Mouse (Mus musculus): Measurements from ENCODE around the gene Gm9513. TPM values are rescaled to one million over a fixed set of nuclear protein-coding genes. Genes with fewer than 3 reads are reported as not detected.

Gm9513 gene
- total RNA-seq (2022), result not detected

DNA sequence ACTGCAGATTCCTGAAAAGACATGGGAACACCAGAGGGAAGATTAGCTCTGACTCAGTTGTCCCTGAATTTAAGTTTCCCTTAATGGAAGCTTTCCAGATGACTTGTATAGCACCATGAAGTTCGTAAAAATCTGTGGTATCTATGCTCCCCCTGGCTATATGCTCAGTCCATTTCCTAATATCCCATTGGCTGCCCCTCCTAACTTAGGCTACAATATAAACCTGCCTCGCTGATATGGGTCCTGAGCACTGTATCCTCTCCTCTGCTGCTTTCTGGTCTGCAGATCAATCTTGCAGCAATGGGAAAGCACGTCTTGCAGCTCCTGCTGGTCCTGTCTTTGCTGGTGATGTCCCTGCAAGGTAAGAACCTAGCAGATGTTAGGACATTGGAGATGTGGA, at the start of gene Gm9513:
TSS of gene Gm9513 (plus strand) at position 301 of the 400 bp plus-strand sequence.
- no peak for DNase-seq (ENCODE audit: low spot score)

DNA sequence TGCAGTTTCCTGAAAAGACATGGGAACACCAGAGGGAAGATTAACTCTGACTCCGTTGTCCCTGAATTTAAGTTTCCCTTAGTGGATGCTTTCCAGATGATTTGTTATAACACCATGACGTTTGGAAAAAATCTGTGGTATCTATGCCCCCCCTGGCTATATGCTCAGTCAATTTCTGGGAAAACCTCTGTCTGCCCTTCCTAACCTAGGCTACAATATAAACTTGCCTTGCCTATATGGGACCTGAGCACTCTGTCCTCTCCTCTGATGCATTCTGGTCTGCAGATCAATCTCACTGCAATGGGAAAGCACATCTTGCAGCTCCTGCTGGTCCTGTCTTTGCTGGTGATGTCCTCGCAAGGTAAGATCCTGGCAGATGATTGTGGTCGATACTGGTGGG, 43.9 kb upstream of the Gm9513 start, which contains the start of gene Gm7257:
TSS of gene Gm7257 (plus strand) at position 301 of the 400 bp plus-strand sequence.
- no peak for DNase-seq (ENCODE audit: low spot score)

DNA sequence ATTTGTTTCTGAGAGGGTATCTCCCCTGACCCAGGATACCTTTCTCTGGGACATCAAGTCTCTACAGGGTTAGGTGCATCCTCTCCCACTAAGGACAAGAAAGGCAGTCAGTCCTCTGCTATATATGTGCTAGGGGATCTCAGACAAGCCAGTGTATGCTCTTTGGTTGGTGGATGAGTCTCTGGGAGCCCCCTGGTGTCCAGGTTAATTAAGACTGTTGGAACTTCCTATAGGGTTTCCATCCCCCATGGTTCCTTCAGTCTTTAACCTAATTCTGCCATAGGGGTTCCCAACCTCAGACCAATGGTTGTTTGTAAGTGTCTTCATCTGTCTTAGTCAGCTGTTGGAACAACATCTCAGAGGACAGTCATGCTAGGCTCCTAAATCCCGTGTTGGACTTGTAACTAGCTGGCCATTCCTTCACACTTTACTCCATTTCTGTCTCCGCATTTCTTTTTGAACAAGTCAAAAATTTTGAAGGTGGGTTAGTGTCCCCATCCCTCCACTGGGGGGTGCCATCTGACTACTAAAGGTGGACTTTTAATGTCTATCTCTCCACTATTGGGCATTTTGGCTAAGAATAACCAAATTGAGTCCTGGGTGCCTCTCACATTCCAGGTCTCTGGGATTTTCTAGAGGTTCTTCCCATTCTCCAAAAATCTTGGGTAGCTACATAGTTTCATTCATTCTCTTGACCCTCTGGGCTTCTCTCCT, 40.2 kb upstream of the Gm9513 start:
- no peak for DNase-seq (ENCODE audit: low spot score)

DNA sequence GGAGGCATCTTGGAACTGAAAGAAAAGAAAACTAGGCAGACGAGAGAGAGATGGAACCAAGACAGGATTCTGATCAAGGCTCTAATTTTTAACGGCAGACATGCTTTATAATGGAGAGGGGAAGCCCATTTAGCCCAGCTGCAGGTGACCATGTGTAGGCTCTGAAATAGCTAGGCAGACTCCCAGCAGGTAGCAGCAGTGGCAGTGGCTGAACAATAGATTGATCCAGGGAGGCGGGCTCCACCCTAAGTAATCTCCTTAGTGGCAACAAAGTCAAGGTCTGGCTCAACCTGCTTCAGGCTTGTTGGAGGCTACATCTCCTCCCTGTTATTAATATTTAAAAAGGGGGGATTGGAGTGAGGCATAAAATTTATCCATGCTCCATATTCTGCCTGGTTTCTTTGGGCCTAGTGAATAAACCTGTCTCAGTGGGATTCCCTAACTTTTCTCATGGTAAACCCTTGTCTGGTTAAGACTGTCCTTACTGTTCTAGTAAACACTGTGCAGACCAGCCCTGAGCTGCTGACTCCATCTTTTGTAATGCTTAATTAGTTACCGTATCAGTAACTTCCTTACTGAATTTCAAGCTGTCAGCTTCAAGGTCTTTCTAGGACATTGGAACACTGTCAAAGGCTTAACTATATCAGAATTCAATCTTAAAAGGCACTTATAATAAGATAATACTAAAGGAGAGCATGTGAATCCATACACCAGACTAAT, 19.2 kb downstream of the Gm9513 start:
- no peak for DNase-seq (ENCODE audit: low spot score)

DNA sequence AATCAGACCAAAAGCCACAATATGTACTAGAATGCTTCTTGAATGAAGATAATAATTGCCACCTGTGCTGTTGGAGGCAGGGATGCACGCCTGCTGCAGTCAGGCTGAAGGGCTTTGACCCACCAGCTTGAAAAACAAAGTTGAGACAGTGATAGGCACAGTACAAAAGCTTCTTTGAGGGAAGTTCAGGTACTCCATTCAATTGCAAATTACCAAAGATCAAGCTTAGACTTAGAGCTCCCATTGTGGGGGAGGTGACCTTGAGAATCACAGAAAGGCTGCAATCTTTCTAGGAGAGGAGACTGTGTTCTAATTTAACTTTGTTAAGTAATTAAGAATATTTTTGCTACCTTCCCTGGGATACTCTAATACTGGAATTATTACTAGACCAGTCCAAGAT, 20.4 kb downstream of the Gm9513 start:
- DNase-seq (ENCODE audit: low spot score), result no peak

DNA sequence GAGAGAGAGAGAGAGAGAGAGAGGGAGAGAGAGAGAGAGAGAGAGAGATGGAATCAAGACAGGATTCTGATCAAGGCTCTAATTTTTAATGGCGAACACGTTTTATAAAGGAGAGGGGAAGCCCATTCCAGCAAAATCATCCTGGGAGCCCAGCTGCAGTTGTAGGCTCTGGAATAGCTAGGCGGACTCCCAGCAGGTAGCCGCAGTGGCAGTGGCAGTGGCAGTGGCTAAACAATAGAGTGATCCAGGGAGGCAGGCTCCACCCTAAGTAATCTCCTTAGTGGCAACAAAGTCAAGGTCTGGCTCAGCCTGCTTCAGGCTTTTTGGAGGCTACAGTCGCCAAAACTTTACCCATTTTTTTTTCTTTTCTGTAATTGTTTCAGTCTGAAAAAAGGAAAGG, 28.8 kb downstream of the Gm9513 start:
- no peak for DNase-seq (ENCODE audit: low spot score)

Other genes with a start within 250 kb of the Gm9513 start
- not detected for gene Gm7257, start 43.8 kb upstream of the Gm9513 start, total RNA-seq (2022)
- not detected for gene Gm5615, start 66.3 kb downstream of the Gm9513 start, total RNA-seq (2022)
- not detected for gene Gm17689, start 107.0 kb downstream of the Gm9513 start, total RNA-seq (2022)
- gene A630095E13Rik, start 167.7 kb downstream of the Gm9513 start, total RNA-seq (2022), result not detected
- gene Acrv1, start 217.6 kb downstream of the Gm9513 start, total RNA-seq (2022), result not detected

All from heart, adult 8-10 months (tissue).